Mouse (Mus musculus) cerebellum, adult 8-10 months (tissue): ENCODE measurements around the gene Dgcr2.
A peak's percentile ranks its signal among the peaks of the same experiment; 100 is the strongest.

ENCODE experiments used
- DNase-seq: peaks from one replicate; pipeline ENCODE4 v3.0.0; 2022

Gene Dgcr2

GRCm38 (mm10) chr16:17848431-17848830 lies 49.9 kb downstream of the Dgcr2 start:
- no peak for DNase-seq

- DNase-seq, result peak; percentile 60
Observed at GRCm38 (mm10) chr16:17843701-17844365, 54.5 kb downstream of the Dgcr2 start.

GRCm38 (mm10) chr16:17842437-17842836 lies 55.9 kb downstream of the Dgcr2 start:
- DNase-seq, result no peak

- DNase-seq, result peak; percentile 72
Observed at GRCm38 (mm10) chr16:17839976-17840375, 58.4 kb downstream of the Dgcr2 start.

- no peak for DNase-seq
Observed at GRCm38 (mm10) chr16:17838051-17838450, 60.3 kb downstream of the Dgcr2 start, which contains the start of gene Car15. Gene Car15 (minus strand): TSS chr16:17838364.

GRCm38 (mm10) chr16:17835481-17835880 lies 62.9 kb downstream of the Dgcr2 start:
- DNase-seq, result no peak

GRCm38 (mm10) chr16:17834543-17834942 lies 63.8 kb downstream of the Dgcr2 start:
- DNase-seq, result no peak

GRCm38 (mm10) chr16:17833681-17834399 lies 64.5 kb downstream of the Dgcr2 start:
- DNase-seq, result peak; percentile 70

GRCm38 (mm10) chr16:17833321-17833680 lies 65.1 kb downstream of the Dgcr2 start:
- peak; percentile 69 for DNase-seq

GRCm38 (mm10) chr16:17832821-17833220 lies 65.5 kb downstream of the Dgcr2 start, which contains the start of gene B830017H08Rik:
Gene B830017H08Rik (plus strand): TSS chr16:17833121.
- no peak for DNase-seq

- no peak for DNase-seq
Observed at GRCm38 (mm10) chr16:17831781-17832180, 66.6 kb downstream of the Dgcr2 start.

- no peak for DNase-seq
Observed at GRCm38 (mm10) chr16:17830385-17831178, 67.8 kb downstream of the Dgcr2 start.

- DNase-seq, result no peak
Observed at GRCm38 (mm10) chr16:17828867-17829266, 69.5 kb downstream of the Dgcr2 start.

- DNase-seq, result no peak
Observed at GRCm38 (mm10) chr16:17828229-17828628, 70.1 kb downstream of the Dgcr2 start.

GRCm38 (mm10) chr16:17826500-17826899 lies 71.9 kb downstream of the Dgcr2 start:
- DNase-seq, result peak; percentile 62

- DNase-seq, result no peak
Observed at GRCm38 (mm10) chr16:17816528-17816927, 81.8 kb downstream of the Dgcr2 start.

GRCm38 (mm10) chr16:17815411-17816402 lies 82.7 kb downstream of the Dgcr2 start:
- DNase-seq, result peak; percentile 63

- DNase-seq, result no peak
Observed at GRCm38 (mm10) chr16:17813173-17813572, 85.2 kb downstream of the Dgcr2 start.

- DNase-seq, result no peak
Observed at GRCm38 (mm10) chr16:17812120-17812519, 86.2 kb downstream of the Dgcr2 start.

GRCm38 (mm10) chr16:17809711-17810110 lies 88.7 kb downstream of the Dgcr2 start:
- no peak for DNase-seq

GRCm38 (mm10) chr16:17809125-17809524 lies 89.2 kb downstream of the Dgcr2 start:
- no peak for DNase-seq
